Mouse (Mus musculus) liver, embryonic 14.5 days (tissue): ENCODE measurements around the gene Acvr1b.

ENCODE experiments used
- CTCF ChIP-seq: IDR thresholded peaks from 2 replicates; pipeline ENCODE4 v1.5.1; 2016; ENCODE audit warnings: antibody characterized with exemption, low read depth, control low read depth
- EP300 ChIP-seq: IDR thresholded peaks from 2 replicates; pipeline ENCODE4 v1.6.1; 2016; ENCODE audit warnings: antibody characterized with exemption, low read depth

GRCm38 (mm10) chr15:101137455-101137854, 36.4 kb upstream of the Acvr1b start:
- TF ChIP-seq CTCF (no peak), EP300 (no peak)
